ENCODE assay signal across 10 mouse cellular contexts in genomic region chr4:151095207-151095606, GRCm38 (mm10). TPM values are rescaled to one million over a fixed set of nuclear protein-coding genes. Genes with fewer than 3 reads are reported as not detected.
DNase-seq lines count a peak whose midpoint lies in the region; ATAC-seq and TF ChIP-seq lines count a peak whose summit lies in the region.
"Had no signal": no experiment of that assay in that cellular context is flagged by ENCODE, and none has a peak within 500 bp of the region (broad histone marks: within the 10 kb centered on the region; RNA-seq: fewer than 3 reads in every experiment).

No protein-coding gene starts in this region.

- no peaks in the 10 kb centered on the region for H3K9me3 ChIP-seq in heart, embryonic 14.5 days (ENCODE audit: control insufficient read depth, low read length)
- H3K9me3 ChIP-seq: lung, embryonic 15.5 days had no signal

- peaks cover 37 to 69% of the 10 kb centered on the region in 2 experiments for H3K4me1 ChIP-seq in heart, embryonic 14.5 days (ENCODE audit: control insufficient read depth in 2 of 2, insufficient read depth in 2 of 2, low read length in 2 of 2)

- peak; percentile 91 for TF ChIP-seq CTCF in layer of hippocampus, adult 2 months (conservative IDR thresholded peaks at IDR 0.05)
- TF ChIP-seq CTCF in brain, embryonic 14.5 days (IDR thresholded peaks at IDR 0.05; ENCODE audit: borderline replicate concordance, extremely low read depth, insufficient read depth, insufficient read length): peak; percentile 66; the same call in 1 of the 2 replicates

- no peak for TF ChIP-seq POLR2A in brain, embryonic 14.5 days (IDR thresholded peaks at IDR 0.05; ENCODE audit: borderline replicate concordance, extremely low read depth, insufficient read depth, insufficient read length, poor library complexity, severe bottlenecking)

- 32% methylated on average over 2 of the region's 2 CpGs for WGBS in heart, embryonic 14.5 days

- DNase-seq in layer of hippocampus, adult 2 months (ENCODE audit: low spot score in 2 of 2): no peak
- DNase-seq in layer of hippocampus, postnatal 36 days: no peak
- peak; percentile 75 for DNase-seq in ES-CJ7 (ENCODE audit: low read depth, low spot score)
- DNase-seq in brain, embryonic 14.5 days (ENCODE audit: low read depth): peak; percentile 57
- peak; percentile 60 for DNase-seq in mesoderm, embryonic 11.5 days (ENCODE audit: low read depth, low spot score)
- no peak for DNase-seq in layer of hippocampus, adult 9-10 months (ENCODE audit: low spot score)
- DNase-seq in urinary bladder, postnatal 14 days (ENCODE audit: low spot score): no peak

- ATAC-seq in heart, embryonic 14.5 days (ENCODE audit: insufficient number of reproducible peaks, insufficient read depth, low FRiP score, low read depth): no peak

- H3K9ac ChIP-seq in heart, embryonic 14.5 days (ENCODE audit: low read length): peak overlapping the region; percentile 68; the same call in 1 of the 2 replicates
- H3K9ac ChIP-seq: lung, embryonic 15.5 days had no signal

- H3K27ac ChIP-seq in layer of hippocampus, adult 2 months: peak overlapping the region; percentile 32; the same call in 1 of the 2 replicates
- peak overlapping the region; percentile 98 to 99 for H3K27ac ChIP-seq in heart, embryonic 14.5 days (replicated peaks in 1 of 2; ENCODE audit: control insufficient read depth in 1 of 2, insufficient read depth in 1 of 2, low read depth in 2 of 2, low read length in 2 of 2)
- H3K27ac ChIP-seq: lung, embryonic 15.5 days had no signal

- no peaks in the 10 kb centered on the region for H3K36me3 ChIP-seq in heart, embryonic 14.5 days (ENCODE audit: control insufficient read depth, insufficient read depth, low read length)
- H3K36me3 ChIP-seq: lung, embryonic 15.5 days had no signal

- no peak overlapping the region for H3K4me3 ChIP-seq in layer of hippocampus, adult 2 months
- H3K4me3 ChIP-seq in heart, embryonic 14.5 days (ENCODE audit: control insufficient read depth in 1 of 2, insufficient read depth in 1 of 2, low read depth in 1 of 2, low read length in 2 of 2): no peak overlapping the region
- H3K4me3 ChIP-seq: lung, embryonic 15.5 days had no signal

- peak overlapping the region; percentile 59; the same call in 1 of the 2 replicates for H3K4me2 ChIP-seq in heart, embryonic 14.5 days (ENCODE audit: low read length)
- H3K4me2 ChIP-seq: lung, embryonic 15.5 days had no signal

- H3K27me3 ChIP-seq in heart, embryonic 14.5 days (ENCODE audit: control insufficient read depth, insufficient read depth, low read length): no peaks in the 10 kb centered on the region
- H3K27me3 ChIP-seq: lung, embryonic 15.5 days had no signal

RNA-seq across cellular contexts. Expression of gene Gm13090, which starts 5.8 kb away (rescaled TPM):
- not detected for total RNA-seq in layer of hippocampus, adult 2 months (2021)
- total RNA-seq in layer of hippocampus, postnatal 36 days (2021): not detected
- polyA plus RNA-seq in brain, embryonic 14.5 days (2012; rRNA removed): not detected in 2 replicates
- polyA plus RNA-seq in heart, embryonic 14.5 days (2014; fragmentation: Nextera tagmentation; extraction: Ambion mirVana): 0.28 TPM in 1 of 2 replicates, not detected in the other
- polyA plus RNA-seq: lung, embryonic 15.5 days; stomach, embryonic 16.5 days had no signal

RNA-seq across cellular contexts. Expression of gene Vamp3, which starts 37.4 kb away (rescaled TPM):
- 10 to 100 TPM; 27.3 to 31.3 TPM for total RNA-seq in layer of hippocampus, adult 2 months (2021)
- total RNA-seq in layer of hippocampus, postnatal 36 days (2021): 10 to 100 TPM; 33.6 to 34.5 TPM
- 55.8 and 55.9 TPM in 2 replicates for polyA plus RNA-seq in brain, embryonic 14.5 days (2012; rRNA removed)
- 89.7 and 97.4 TPM in 2 replicates for polyA plus RNA-seq in heart, embryonic 14.5 days (2014; fragmentation: Nextera tagmentation; extraction: Ambion mirVana)

RNA-seq across cellular contexts. Expression of gene Per3, which starts 50.7 kb away (rescaled TPM):
- total RNA-seq in layer of hippocampus, adult 2 months (2021): 10 to 100 TPM; 31.6 to 35.6 TPM
- 10 to 100 TPM; 30.1 to 39.4 TPM for total RNA-seq in layer of hippocampus, postnatal 36 days (2021)
- polyA plus RNA-seq in brain, embryonic 14.5 days (2012; rRNA removed): 4.1 and 4.2 TPM in 2 replicates
- polyA plus RNA-seq in heart, embryonic 14.5 days (2014; fragmentation: Nextera tagmentation; extraction: Ambion mirVana): 10.4 and 11.3 TPM in 2 replicates

Comparison
In these comparisons a context has a peak if more than half of its experiments do, and no peak if none do; other contexts are left out.
1. DNase-seq: peak in ES-CJ7 (single experiment), brain, embryonic 14.5 days (single experiment) and mesoderm, embryonic 11.5 days (single experiment); none in layer of hippocampus, adult 2 months (0 of 2), layer of hippocampus, postnatal 36 days (0 of 2), layer of hippocampus, adult 9-10 months (single experiment) and urinary bladder, postnatal 14 days (single experiment).